Mouse (Mus musculus) spleen, adult 2 months (tissue): Measurements from ENCODE around the gene Gm27021.

Experiments used
- CTCF ChIP-seq: fragments of 200-500 bp; IDR thresholded peaks from 2 replicates; pipeline ENCODE4 v1.5.1; 2011; ENCODE audit warnings: mild to moderate bottlenecking, inconsistent platforms; ENCODE audit not compliant: insufficient read depth, insufficient read length, insufficient replicate concordance; ENCODE audit errors: extremely low read depth
- POLR2A ChIP-seq: fragments of 200-500 bp; IDR thresholded peaks from 2 replicates; pipeline ENCODE4 v1.6.1; 2011; ENCODE audit warnings: low read depth, low read length, inconsistent platforms

DNA sequence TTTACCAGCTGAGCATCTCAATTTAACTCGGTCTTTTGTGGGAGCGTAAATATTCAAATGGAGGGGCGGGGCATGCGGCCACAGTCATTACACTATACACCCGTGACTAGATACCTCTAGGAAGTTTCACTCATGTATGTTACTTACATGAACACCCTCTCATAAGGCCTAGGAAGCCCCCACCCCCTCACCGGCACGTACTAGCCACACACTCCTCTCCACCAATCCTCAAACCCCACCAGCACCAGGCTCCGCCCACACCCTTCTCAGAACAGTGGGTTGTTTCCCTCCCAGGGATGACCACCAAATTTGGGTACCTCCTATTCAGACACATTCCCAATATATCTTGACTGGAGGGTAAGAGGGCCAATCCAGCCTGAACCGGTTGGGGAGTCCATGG lies 60.4 kb downstream of the Gm27021 start:
- TF ChIP-seq POLR2A, result no peak
- TF ChIP-seq CTCF, result no peak
